Comparison of ENCODE assay signal across 8 mouse cellular contexts in the genomic region with DNA sequence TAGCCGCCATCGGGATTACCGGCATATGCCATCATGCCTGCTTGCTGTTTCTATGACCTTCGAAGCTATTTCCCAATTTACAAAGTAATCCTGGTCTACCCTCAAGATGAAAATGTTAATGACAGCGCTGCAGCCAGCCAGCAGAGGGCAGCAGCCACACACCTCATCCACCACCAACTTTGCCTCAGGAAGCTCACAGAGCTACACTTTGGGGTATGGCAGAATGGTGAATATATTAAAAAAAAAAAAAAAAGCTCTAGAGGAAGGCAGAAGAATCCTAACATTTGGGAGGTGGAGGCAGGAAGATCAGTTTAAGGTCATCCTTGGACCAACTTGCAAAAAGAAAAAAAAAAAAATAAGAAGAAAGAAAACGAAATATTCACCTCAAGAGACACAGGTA. TPM values are rescaled to one million over a fixed set of nuclear protein-coding genes. Genes with fewer than 3 reads are reported as not detected.
DNase-seq lines count a peak whose midpoint lies in the region; ATAC-seq and TF ChIP-seq lines count a peak whose summit lies in the region.

No protein-coding gene starts in this region.

- H3K4me2 ChIP-seq in limb, embryonic 14.5 days (replicated peaks; ENCODE audit: low read depth, low read length, severe bottlenecking), result no peak overlapping the region
- H3K4me2 ChIP-seq in neural tube, embryonic 14.5 days (ENCODE audit: low read depth, low read length), result no peak overlapping the region

- no peak overlapping the region for H3K9ac ChIP-seq in limb, embryonic 14.5 days (ENCODE audit: low read depth, low read length, severe bottlenecking)
- no peak overlapping the region for H3K9ac ChIP-seq in neural tube, embryonic 14.5 days (replicated peaks; ENCODE audit: low read depth, low read length)

- H3K9me3 ChIP-seq in limb, embryonic 14.5 days (ENCODE audit: control insufficient read depth, low read length), result no peaks in the 10 kb centered on the region
- no peaks in the 10 kb centered on the region for H3K9me3 ChIP-seq in neural tube, embryonic 14.5 days (ENCODE audit: control insufficient read depth, low read length)

- no peak for ATAC-seq in limb, embryonic 14.5 days (ENCODE audit: low FRiP score, low read depth)
- ATAC-seq in neural tube, embryonic 14.5 days (ENCODE audit: low read depth), result peak; percentile 36; the same call in 1 of the 2 replicates

- no peaks in the 10 kb centered on the region for H3K36me3 ChIP-seq in kidney, adult 2 months (ENCODE audit: control insufficient read depth, insufficient read depth, low read length)
- no peaks in the 10 kb centered on the region for H3K36me3 ChIP-seq in limb, embryonic 14.5 days (ENCODE audit: control insufficient read depth, insufficient read depth, low read length)
- H3K36me3 ChIP-seq in neural tube, embryonic 14.5 days (ENCODE audit: control insufficient read depth, insufficient read depth, low read length), result no peaks in the 10 kb centered on the region
- H3K36me3 ChIP-seq in thymus, adult 2 months (ENCODE audit: control insufficient read depth, insufficient read depth, low read length), result no peaks in the 10 kb centered on the region

- no peak overlapping the region for H3K4me3 ChIP-seq in kidney, adult 2 months (ENCODE audit: insufficient read depth, low read depth, low read length)
- no peak overlapping the region for H3K4me3 ChIP-seq in limb, embryonic 14.5 days (replicated peaks; ENCODE audit: low read length)
- H3K4me3 ChIP-seq in neural tube, embryonic 14.5 days (ENCODE audit: low read depth, low read length), result no peak overlapping the region
- H3K4me3 ChIP-seq in thymus, adult 2 months (ENCODE audit: control insufficient read depth, insufficient read depth, low read length), result no peak overlapping the region

- TF ChIP-seq CTCF in kidney, adult 2 months (conservative IDR thresholded peaks at IDR 0.05; ENCODE audit: insufficient read depth, insufficient read length, low read depth, low read length), result peak; percentile 87
- TF ChIP-seq CTCF in thymus, adult 2 months (IDR thresholded peaks at IDR 0.05; ENCODE audit: borderline replicate concordance, control insufficient read depth, extremely low read depth, insufficient read depth, low read length, poor library complexity), result peak; percentile 91

- DNase-seq in 416B (ENCODE audit: low read depth) (peak; percentile 96), NIH3T3 (ENCODE audit: low read depth) (peak; percentile 92)
- peak; percentile 78 for DNase-seq in cerebellum, adult 9-11 months
- DNase-seq in frontal cortex, postnatal 10 days (ENCODE audit: low spot score in 2 of 2), result peak; percentile 50 to 69
- peak; percentile 66 for DNase-seq in kidney, adult 2 months
- peak; percentile 80 for DNase-seq in limb, embryonic 14.5 days (ENCODE audit: low spot score)
- DNase-seq in thymus, adult 2 months, result peak; percentile 74

- no peaks in the 10 kb centered on the region for H3K27me3 ChIP-seq in kidney, adult 2 months (replicated peaks; ENCODE audit: control insufficient read depth, insufficient read depth, low read length)
- H3K27me3 ChIP-seq in limb, embryonic 14.5 days (ENCODE audit: control insufficient read depth, insufficient read depth, low read length), result no peaks in the 10 kb centered on the region
- H3K27me3 ChIP-seq in neural tube, embryonic 14.5 days (ENCODE audit: control insufficient read depth, insufficient read depth, low read length), result no peaks in the 10 kb centered on the region
- H3K27me3 ChIP-seq in thymus, adult 2 months (ENCODE audit: control insufficient read depth, insufficient read depth, low read length), result no peaks in the 10 kb centered on the region

- no peaks in the 10 kb centered on the region; the same call in 1 of the 2 replicates for H3K4me1 ChIP-seq in kidney, adult 2 months (ENCODE audit: control insufficient read depth, insufficient read depth, low read length)
- H3K4me1 ChIP-seq in limb, embryonic 14.5 days (ENCODE audit: control insufficient read depth, insufficient read depth, low read length), result peaks cover 5% of the 10 kb centered on the region; the same call in 1 of the 2 replicates
- H3K4me1 ChIP-seq in neural tube, embryonic 14.5 days (ENCODE audit: control insufficient read depth, insufficient read depth, low read length), result no peaks in the 10 kb centered on the region
- peaks cover 16% of the 10 kb centered on the region for H3K4me1 ChIP-seq in thymus, adult 2 months (replicated peaks; ENCODE audit: control insufficient read depth, insufficient read depth, low read length)

- TF ChIP-seq POLR2A in kidney, adult 2 months (IDR thresholded peaks at IDR 0.05; ENCODE audit: low read depth, low read length), result no peak
- TF ChIP-seq POLR2A in limb, embryonic 14.5 days (IDR thresholded peaks at IDR 0.05; ENCODE audit: borderline replicate concordance, extremely low read depth, insufficient read depth, insufficient read length), result no peak
- TF ChIP-seq POLR2A in thymus, adult 2 months (IDR thresholded peaks at IDR 0.05; ENCODE audit: control insufficient read depth, extremely low read depth, insufficient read depth, low read length, poor library complexity), result no peak

- H3K27ac ChIP-seq in kidney, adult 2 months (ENCODE audit: insufficient read depth, low read depth, low read length), result no peak overlapping the region
- H3K27ac ChIP-seq in limb, embryonic 14.5 days (replicated peaks; ENCODE audit: low read depth, low read length), result no peak overlapping the region
- H3K27ac ChIP-seq in neural tube, embryonic 14.5 days (ENCODE audit: low read depth, low read length), result no peak overlapping the region
- H3K27ac ChIP-seq in thymus, adult 2 months (ENCODE audit: control insufficient read depth, insufficient read depth, low read length), result no peak overlapping the region

- WGBS in kidney, adult 2 months, result 13% methylated on average over 6 of the region's 6 CpGs
- 15% methylated on average over 6 of the region's 6 CpGs for WGBS in limb, embryonic 14.5 days
- 20% methylated on average over 6 of the region's 6 CpGs for WGBS in neural tube, embryonic 14.5 days
- 12% methylated on average over 6 of the region's 6 CpGs for WGBS in thymus, adult 2 months

RNA-seq across cellular contexts. Expression of gene Klhdc4, which starts 20.6 kb away (rescaled TPM):
- 14.6 and 16.4 TPM in 2 replicates for polyA plus RNA-seq in kidney, adult 2 months (2012; rRNA removed)
- polyA plus RNA-seq in limb, embryonic 14.5 days (2012; rRNA removed), result 27.2 and 37.2 TPM in 2 replicates
- 32.0 and 33.9 TPM in 2 replicates for polyA plus RNA-seq in limb, embryonic 14.5 days (2014; fragmentation: Nextera tagmentation; extraction: Ambion mirVana)
- polyA plus RNA-seq in neural tube, embryonic 14.5 days (2014; fragmentation: Nextera tagmentation; extraction: Ambion mirVana), result 43.7 and 46.2 TPM in 2 replicates
- polyA plus RNA-seq in thymus, adult 2 months (2012; rRNA removed), result 29.9 and 34.8 TPM in 2 replicates

RNA-seq across cellular contexts. Expression of gene Slc7a5, which starts 57.5 kb away (rescaled TPM):
- polyA plus RNA-seq in kidney, adult 2 months (2012; rRNA removed), result 4.3 and 4.6 TPM in 2 replicates
- polyA plus RNA-seq in limb, embryonic 14.5 days (2012; rRNA removed), result 34.6 and 43.9 TPM in 2 replicates
- 27.1 and 27.8 TPM in 2 replicates for polyA plus RNA-seq in limb, embryonic 14.5 days (2014; fragmentation: Nextera tagmentation; extraction: Ambion mirVana)
- 38.1 and 50.7 TPM in 2 replicates for polyA plus RNA-seq in neural tube, embryonic 14.5 days (2014; fragmentation: Nextera tagmentation; extraction: Ambion mirVana)
- 45.9 and 66.8 TPM in 2 replicates for polyA plus RNA-seq in thymus, adult 2 months (2012; rRNA removed)
